Mouse (Mus musculus) heart, postnatal 0 days (tissue): ENCODE measurements around the gene Gbp3. TPM values are rescaled to one million over a fixed set of nuclear protein-coding genes. Genes with fewer than 3 reads are reported as not detected.

Source experiments
- ATAC-seq: fragments of 200-750 bp; cut with Nextera tagmentation; 2 replicates; pipeline ENCODE4 v1.8.0; 2017; ENCODE audit warnings: low read depth, moderate number of reproducible peaks, moderate library complexity; ENCODE audit not compliant: insufficient read depth
- DNase-seq: peaks from one replicate; pipeline ENCODE4 v3.0.0-alpha.2; 2016; ENCODE audit warnings: low spot score
- H3K27ac ChIP-seq: fragments of 300-500 bp; sonication (generic); 2 replicates; pipeline ENCODE4 v1.5.1; 2014; ENCODE audit warnings: low read depth, mild to moderate bottlenecking
- H3K27me3 ChIP-seq: fragments of 300-500 bp; sonication (generic); 2 replicates; pipeline ENCODE4 v1.6.1; 2014; ENCODE audit warnings: low read length, mixed read lengths; ENCODE audit not compliant: control insufficient read depth, insufficient read depth
- H3K36me3 ChIP-seq: fragments of 300-500 bp; sonication (generic); replicated peaks from 2 replicates; pipeline ENCODE4 v1.6.1; 2014; ENCODE audit warnings: low read length, mixed read lengths; ENCODE audit not compliant: control insufficient read depth, insufficient read depth
- H3K4me1 ChIP-seq: fragments of 300-500 bp; sonication (generic); 2 replicates; pipeline ENCODE4 v1.6.1; 2014; ENCODE audit warnings: antibody characterized with exemption; ENCODE audit not compliant: control insufficient read depth, insufficient read depth
- H3K4me2 ChIP-seq: fragments of 300-500 bp; sonication (generic); 2 replicates; pipeline ENCODE4 v1.6.1; 2014; ENCODE audit warnings: low read depth, mild to moderate bottlenecking, low read length, moderate library complexity
- H3K4me3 ChIP-seq: fragments of 300-500 bp; sonication (generic); 2 replicates; pipeline ENCODE4 v1.5.1; 2014; ENCODE audit warnings: low read depth, low read length
- H3K9ac ChIP-seq: fragments of 300-500 bp; sonication (generic); replicated peaks from 2 replicates; pipeline ENCODE4 v1.6.1; 2014; ENCODE audit warnings: low read depth, low read length, mixed read lengths
- H3K9me3 ChIP-seq: fragments of 300-500 bp; sonication (generic); replicated peaks from 2 replicates; pipeline ENCODE4 v1.6.1; 2016; ENCODE audit warnings: low read length; ENCODE audit not compliant: control insufficient read depth
- CTCF ChIP-seq: IDR thresholded peaks from 2 replicates; pipeline ENCODE4 v1.5.1; 2016; ENCODE audit warnings: antibody characterized with exemption, control low read depth, low read depth
- EP300 ChIP-seq: IDR thresholded peaks from 2 replicates; pipeline ENCODE4 v1.6.1; 2016; ENCODE audit warnings: antibody characterized with exemption, low read depth
- WGBS: fragments of 180-500 bp; shearing (Covaris S2); extraction: QIAGEN DNeasy Blood & Tissue Kit; methylation state at CpG from one replicate; pipeline ENCODE4 v1.1.7; 2014; 5-methylcytosine and 5-hydroxymethylcytosine counted together
- polyA plus RNA-seq: library from polyadenylated mRNA; unstranded; fragments of >200 nt; fragmentation: Nextera tagmentation; extraction: Ambion mirVana; gene quantifications from 2 replicates; pipeline ENCODE4 v1.2.1, GENCODE M21; 2015
- total RNA-seq: library from RNA; depleted of rRNA; stranded (reverse); fragments of >200 nt; gene quantifications from 2 replicates; pipeline ENCODE4 v1.2.3, GENCODE M21; 2014; ENCODE audit warnings: low replicate concordance; rRNA removed

The Gbp3 gene
- total and polyA plus RNA-seq, 2 experiments from 2014 or later: 6.0 to 14.4 TPM

GRCm38 (mm10) chr3:142620111-142620955 is 60.5 kb downstream of the Gbp3 start, which contains the start of gene Gbp2:
Gbp2 (plus strand) TSS chr3:142620602.
- H3K9ac ChIP-seq: peak within 1 kb of the TSS; percentile 50; the same call in 1 of the 2 replicates
- H3K9me3 ChIP-seq: no peaks in the 10 kb centered on the region
- peak within 1 kb of the TSS; percentile 67 for H3K4me2 ChIP-seq
- ATAC-seq: 0 out of 2 replicates have a peak, but pooled peaks have one; percentile 27
- peak within 1 kb of the TSS; percentile 65 for H3K27ac ChIP-seq
- TF ChIP-seq CTCF (no peak), EP300 (no peak)
- peak within 1 kb of the TSS; percentile 41 for H3K4me3 ChIP-seq
- H3K36me3 ChIP-seq: no peaks in the 10 kb centered on the region
- 0 out of 2 replicates have a peak, but pooled peaks cover 6% of the 10 kb centered on the region for H3K4me1 ChIP-seq
- WGBS: 29% methylated on average over 4 of the region's 4 CpGs
- DNase-seq: peak; percentile 52
- no peaks in the 10 kb centered on the region for H3K27me3 ChIP-seq

GRCm38 (mm10) chr3:142620956-142621562 is 61.2 kb downstream of the Gbp3 start:
- peak; percentile 50 for DNase-seq
- H3K9ac ChIP-seq: peak overlapping the region; percentile 50; the same call in 1 of the 2 replicates

More at GRCm38 (mm10) chr3:142620956-142621562, 61.2 kb downstream of the Gbp3 start:
- no peak for TF ChIP-seq EP300
- TF ChIP-seq CTCF: peak; percentile 55
- Histone ChIP-seq H3K36me3 (no peaks in the 10 kb centered on the region), H3K4me3 (peak overlapping the region; percentile 41), H3K27me3 (no peaks in the 10 kb centered on the region), H3K9me3 (no peaks in the 10 kb centered on the region), H3K4me2 (peak overlapping the region; percentile 67), H3K27ac (peak overlapping the region; percentile 65), H3K4me1 (0 out of 2 replicates have a peak, but pooled peaks cover 6% of the 10 kb centered on the region)
- 44% methylated on average over 3 of the region's 3 CpGs for WGBS
- no peak for ATAC-seq

Other genes starting within 250 kb of the Gbp3 start
- gene Pdlim5, start 164.3 kb upstream of the Gbp3 start, total RNA-seq: 512 and 650 TPM in 2 replicates
- 336 and 367 TPM in 2 replicates for gene Pdlim5, start 164.3 kb upstream of the Gbp3 start, polyA plus RNA-seq
- gene Gbp5, start 66.0 kb upstream of the Gbp3 start, total RNA-seq: 1.6 and 4.4 TPM in 2 replicates
- gene Gbp5, start 66.0 kb upstream of the Gbp3 start, polyA plus RNA-seq: 0.33 and 0.44 TPM in 2 replicates
- gene Gbp7, start 29.7 kb upstream of the Gbp3 start, total RNA-seq: 5.4 and 6.0 TPM in 2 replicates
- 5.3 and 5.4 TPM in 2 replicates for gene Gbp7, start 29.7 kb upstream of the Gbp3 start, polyA plus RNA-seq
- not detected in 2 replicates for gene Gbp2b, start 34.8 kb downstream of the Gbp3 start, total RNA-seq
- not detected in 2 replicates for gene Gbp2b, start 34.8 kb downstream of the Gbp3 start, polyA plus RNA-seq
- gene Gbp2, start 60.6 kb downstream of the Gbp3 start, total RNA-seq: 6.6 and 17.2 TPM in 2 replicates
- 3.0 and 3.6 TPM in 2 replicates for gene Gbp2, start 60.6 kb downstream of the Gbp3 start, polyA plus RNA-seq
- gene Kyat3, start 141.0 kb downstream of the Gbp3 start, total RNA-seq: 19.5 and 21.6 TPM in 2 replicates
- 11.2 and 12.8 TPM in 2 replicates for gene Kyat3, start 141.0 kb downstream of the Gbp3 start, polyA plus RNA-seq
- gene Gtf2b, start 205.0 kb downstream of the Gbp3 start, total RNA-seq: 32.1 and 48.4 TPM in 2 replicates
- 58.2 and 63.7 TPM in 2 replicates for gene Gtf2b, start 205.0 kb downstream of the Gbp3 start, polyA plus RNA-seq